In genomic region chr10:128340257-128340656, GRCm38 (mm10) we compare ENCODE assay signal across 1 mouse cellular context.
A peak's percentile ranks its signal among the peaks of the same experiment; 100 is the strongest.
TF ChIP-seq lines count a peak whose summit lies in the region.

No protein-coding gene starts in this region.

TF ChIP-seq in ES-E14, 5 proteins besides CTCF, POLR2A, EP300 and RAD21 (continued from another document):
- TF ChIP-seq MAFK (IDR thresholded peaks at IDR 0.05; ENCODE audit: insufficient read depth, low read depth, low read length): peak; percentile 70
